Mouse (Mus musculus): ENCODE results near the gene Uchl4. TPM values are rescaled to one million over a fixed set of nuclear protein-coding genes. Genes with fewer than 3 reads are reported as not detected.

Gene Uchl4
- total RNA-seq, 2 experiments from 2014 or later = 2.0 to 2.9 TPM

- DNase-seq = no peak
Observed at GRCm38 (mm10) chr9:64274919-64275318, 39.9 kb downstream of the Uchl4 start.

DNA sequence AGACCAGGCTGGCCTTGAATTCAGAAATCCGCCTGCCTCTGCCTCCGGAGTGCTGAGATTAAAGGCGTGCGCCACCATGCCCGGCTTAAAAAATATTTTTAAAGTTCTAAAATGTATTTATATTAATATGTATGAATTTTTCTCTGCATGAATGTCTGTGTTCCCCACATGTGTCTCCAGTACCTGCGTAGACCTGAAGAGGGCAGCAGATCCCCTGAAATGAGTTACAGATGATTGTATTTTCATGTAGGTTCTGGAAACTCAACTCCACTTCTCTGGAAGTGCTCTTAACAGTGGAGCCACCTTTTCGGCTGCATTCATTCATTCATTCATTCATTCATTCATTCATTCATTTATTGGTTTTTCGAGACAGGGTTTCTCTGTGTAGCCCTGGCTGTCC, 42.7 kb downstream of the Uchl4 start:
- peak; percentile 72 for DNase-seq

DNA sequence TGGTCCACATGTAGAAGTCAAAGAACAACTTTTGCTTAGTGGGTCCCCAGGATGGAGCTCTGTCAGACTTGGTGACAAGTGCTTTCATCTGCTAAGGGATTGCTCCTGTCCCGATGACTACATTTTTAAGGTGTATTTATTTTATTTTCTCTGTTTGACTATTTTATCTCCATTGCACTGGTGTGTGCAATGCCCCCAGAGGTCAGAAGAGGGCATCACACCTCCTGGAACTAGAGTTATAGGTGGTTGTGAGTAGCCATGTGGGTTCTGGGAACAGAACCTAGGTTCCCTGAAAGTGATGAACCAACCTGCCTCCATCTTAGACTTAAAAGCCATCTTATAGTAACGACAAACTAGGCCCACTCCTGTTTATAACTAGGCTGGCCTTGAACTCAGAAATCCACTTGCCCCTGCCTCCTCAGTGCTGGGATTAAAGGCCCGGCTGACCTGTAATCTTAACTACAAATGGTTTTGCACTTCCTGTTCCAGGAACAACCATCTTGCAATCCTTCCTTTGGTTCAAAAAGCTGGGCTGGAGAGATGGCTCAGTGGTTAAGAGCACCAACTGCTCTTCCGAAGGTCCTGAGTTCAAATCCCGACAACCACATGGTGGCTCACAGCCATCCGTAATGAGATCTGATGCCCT, 43.8 kb downstream of the Uchl4 start:
- no peak for DNase-seq

GRCm38 (mm10) chr9:64281105-64281780, 46.2 kb downstream of the Uchl4 start, which contains the start of gene Tipin:
Gene Tipin, plus strand, starts transcription at chr9:64281581.
- DNase-seq = peak; percentile 97

GRCm38 (mm10) chr9:64281781-64282178, 46.8 kb downstream of the Uchl4 start:
- DNase-seq = no peak

DNA sequence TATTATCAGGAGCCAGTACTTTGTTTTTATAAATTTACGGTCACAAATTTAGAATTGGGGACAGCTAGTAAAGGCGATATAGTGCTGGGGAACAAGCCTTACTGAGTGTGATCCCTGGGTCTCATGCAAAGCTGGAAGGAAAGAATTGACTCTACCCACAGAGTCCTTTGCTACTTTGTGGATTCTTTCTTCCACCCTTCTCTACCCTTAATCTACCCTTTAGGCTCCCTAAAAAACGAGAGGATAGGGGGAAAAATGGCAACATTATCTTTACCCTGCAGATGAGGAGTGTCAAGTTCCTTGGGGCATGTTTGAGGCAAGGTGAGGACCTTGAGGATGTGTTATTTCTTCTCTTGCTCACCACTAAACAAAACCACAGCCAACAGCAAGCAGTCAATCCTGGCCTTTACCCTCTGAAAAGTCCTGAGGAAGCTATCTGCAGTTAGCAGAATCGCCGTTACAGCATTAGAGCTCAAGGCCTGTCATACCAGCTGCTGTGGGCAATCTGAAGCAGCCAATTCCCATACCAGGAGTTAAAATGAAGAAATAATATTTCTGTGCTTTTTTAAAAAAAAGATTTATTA, 47.5 kb downstream of the Uchl4 start:
- no peak for DNase-seq

Small RNA genes within 50 kb of the gene (microRNA-seq; reads per million reads assigned to microRNA genes)
- 0 reads per million in 2 experiments for gene Gm24106

Other genes starting within 250 kb of the Uchl4 start
- 1 to 10 TPM; 3.0 to 4.6 TPM for gene Smad6, start 213.1 kb upstream of the Uchl4 start, total RNA-seq (2021)
- under 1 TPM; 0.66 to 0.68 TPM for gene Lctl, start 118.1 kb upstream of the Uchl4 start, total RNA-seq (2021)
- 1 to 10 TPM; 3.1 to 5.3 TPM for gene Zwilch, start 62.1 kb upstream of the Uchl4 start, total RNA-seq (2021)
- 100 to 1,000 TPM; 811 to 822 TPM for gene Rpl4, start 61.8 kb upstream of the Uchl4 start, total RNA-seq (2021)
- gene Snapc5, start 55.9 kb upstream of the Uchl4 start, total RNA-seq (2021) = 10 to 100 TPM; 17.4 to 17.5 TPM
- gene Map2k1, start 18.4 kb downstream of the Uchl4 start, total RNA-seq (2021) = 10 to 100 TPM; 69.8 to 71.6 TPM
- gene Tipin, start 46.4 kb downstream of the Uchl4 start, total RNA-seq (2021) = 10 to 100 TPM; 19.2 to 24.3 TPM
- 10 to 100 TPM; 12.6 to 16.7 TPM for gene Dis3l, start 106.1 kb downstream of the Uchl4 start, total RNA-seq (2021)
- gene Megf11, start 150.4 kb downstream of the Uchl4 start, total RNA-seq (2021) = 1 to 10 TPM in 1 of 2 experiments, under 1 TPM in 1; 0.38 to 1.5 TPM

Data from gastrocnemius, postnatal 10 days (tissue).